Mouse (Mus musculus) gastrocnemius, adult 2 months (tissue): Measurements from ENCODE around the gene Crisp4. TPM values are rescaled to one million over a fixed set of nuclear protein-coding genes. Genes with fewer than 3 reads are reported as not detected.

Experiments
- DNase-seq: peaks from one replicate; pipeline ENCODE4 v3.0.0; 2022
- H3K27ac ChIP-seq: fragments of 200-600 bp; 2 replicates; pipeline ENCODE4 v1.8.1; 2022; ENCODE audit warnings: mild to moderate bottlenecking
- H3K4me3 ChIP-seq: fragments of 200-600 bp; 2 replicates; pipeline ENCODE4 v1.8.1; 2022; ENCODE audit warnings: mild to moderate bottlenecking, moderate library complexity
- CTCF ChIP-seq: fragments of 200-600 bp; IDR thresholded peaks from 2 replicates; pipeline ENCODE4 v1.8.1; 2022; ENCODE audit warnings: antibody characterized with exemption, mild to moderate bottlenecking, moderate library complexity
- intact Hi-C: fragments of 180-260 bp; cut with DNase I; formaldehyde crosslinking; loops from one replicate; pipeline ENCODE4 v1.15.1; 2025
- total RNA-seq, 2 experiments: library from RNA; stranded (reverse); gene quantifications; 2 replicates each; pipeline ENCODE4 v1.2.3; 2021

Crisp4 gene
- total RNA-seq, 2 experiments from 2014 or later: not detected

DNA sequence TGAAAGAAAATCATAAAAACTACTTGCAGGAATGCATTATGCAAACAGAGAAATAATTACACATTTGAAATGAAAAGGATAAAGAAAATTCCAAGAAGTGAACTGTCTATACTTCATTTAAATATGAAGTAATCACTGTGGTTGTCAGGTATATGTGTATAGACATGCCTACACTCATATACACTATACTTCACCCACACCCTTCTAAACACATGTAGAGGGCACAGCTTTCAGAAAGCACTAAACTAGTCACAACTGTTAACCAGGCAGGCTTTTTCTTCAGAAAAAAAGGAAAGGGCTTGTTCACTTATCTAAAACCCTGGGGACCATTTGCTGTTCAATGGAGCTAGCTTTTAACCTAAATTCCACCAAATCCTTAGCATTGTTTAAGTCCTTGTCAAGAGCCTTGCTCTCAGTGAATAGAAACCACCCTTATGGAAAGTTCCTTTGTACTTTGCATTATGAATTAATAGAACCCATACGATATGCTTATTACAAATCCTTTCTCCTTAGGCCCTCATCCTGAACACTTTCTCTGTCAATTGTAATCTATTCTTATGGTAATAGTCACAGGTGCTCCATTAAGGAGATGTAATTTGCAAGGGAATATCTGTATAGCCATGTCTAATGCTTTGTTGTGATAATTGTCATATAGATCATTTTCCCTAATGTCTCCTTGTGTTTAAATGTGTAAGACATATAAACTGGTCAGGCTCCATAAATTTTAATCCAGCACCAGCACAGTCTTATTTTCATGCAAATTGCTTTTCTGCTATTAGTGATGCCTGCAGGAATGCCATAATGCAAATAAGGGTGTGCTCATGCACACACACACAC lies 40.5 kb downstream of the Crisp4 start:
- H3K4me3 ChIP-seq: no peak overlapping the region
- H3K27ac ChIP-seq: no peak overlapping the region
- intact Hi-C loops: no loop called here
- DNase-seq: no peak
- no peak for TF ChIP-seq CTCF

Other genes with a start within 250 kb of the Crisp4 start
- gene Defb18, start 91.5 kb upstream of the Crisp4 start, total RNA-seq: not detected
- not detected for gene Defb41, start 119.2 kb upstream of the Crisp4 start, total RNA-seq